Mouse (Mus musculus): ENCODE measurements around the gene Acap3.

Acap3 gene

DNA sequence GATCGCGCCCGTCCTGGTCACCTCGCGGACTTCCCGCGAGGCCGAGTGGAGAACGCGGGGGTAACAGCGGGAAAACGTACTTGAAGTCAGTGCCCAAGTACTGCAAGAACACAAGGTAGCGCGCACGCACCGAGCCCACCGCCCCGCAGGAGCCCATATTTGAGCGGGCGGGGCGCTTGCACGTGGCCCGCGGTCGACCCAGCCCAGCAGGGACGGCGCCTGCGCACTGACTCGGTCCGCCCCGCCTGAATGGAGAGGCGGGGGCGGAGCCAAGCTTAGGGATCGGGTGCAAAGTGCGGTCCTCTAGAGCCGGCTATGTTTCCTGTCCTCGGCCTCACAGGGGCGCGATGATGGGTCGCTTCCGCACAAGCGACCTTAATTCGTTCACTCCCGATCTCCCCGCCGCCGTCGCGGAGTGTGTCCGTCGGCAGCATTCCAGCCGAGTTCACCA is at the start of gene Acap3, which contains the start of gene Pusl1:
Acap3 (plus strand) TSS at position 272 of the 451 bp plus-strand sequence.
Pusl1 (minus strand) TSS at position 231 of the 451 bp plus-strand sequence.
- DNase-seq (ENCODE audit: low spot score) = peak; percentile 95

DNA sequence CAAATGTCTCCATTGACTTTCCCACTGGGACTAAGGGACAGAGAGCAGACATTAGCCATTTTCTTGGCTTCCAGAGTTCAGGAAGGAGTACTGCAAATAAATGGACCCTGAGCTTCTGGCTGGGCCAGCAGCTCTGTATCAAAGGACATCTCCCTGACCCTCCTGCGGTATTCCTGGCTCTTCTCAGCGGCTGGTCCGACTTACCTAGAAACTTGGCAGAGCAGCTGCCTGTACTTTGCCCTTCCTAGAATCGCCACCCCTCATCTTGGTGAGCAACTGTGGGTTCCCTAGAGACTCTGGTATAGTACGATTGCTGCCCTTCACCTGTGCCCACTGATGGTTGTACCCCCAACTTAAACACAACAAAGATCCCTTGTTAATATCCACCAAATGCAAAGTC is 48.4 kb upstream of the Acap3 start:
- DNase-seq (ENCODE audit: low spot score) = no peak

DNA sequence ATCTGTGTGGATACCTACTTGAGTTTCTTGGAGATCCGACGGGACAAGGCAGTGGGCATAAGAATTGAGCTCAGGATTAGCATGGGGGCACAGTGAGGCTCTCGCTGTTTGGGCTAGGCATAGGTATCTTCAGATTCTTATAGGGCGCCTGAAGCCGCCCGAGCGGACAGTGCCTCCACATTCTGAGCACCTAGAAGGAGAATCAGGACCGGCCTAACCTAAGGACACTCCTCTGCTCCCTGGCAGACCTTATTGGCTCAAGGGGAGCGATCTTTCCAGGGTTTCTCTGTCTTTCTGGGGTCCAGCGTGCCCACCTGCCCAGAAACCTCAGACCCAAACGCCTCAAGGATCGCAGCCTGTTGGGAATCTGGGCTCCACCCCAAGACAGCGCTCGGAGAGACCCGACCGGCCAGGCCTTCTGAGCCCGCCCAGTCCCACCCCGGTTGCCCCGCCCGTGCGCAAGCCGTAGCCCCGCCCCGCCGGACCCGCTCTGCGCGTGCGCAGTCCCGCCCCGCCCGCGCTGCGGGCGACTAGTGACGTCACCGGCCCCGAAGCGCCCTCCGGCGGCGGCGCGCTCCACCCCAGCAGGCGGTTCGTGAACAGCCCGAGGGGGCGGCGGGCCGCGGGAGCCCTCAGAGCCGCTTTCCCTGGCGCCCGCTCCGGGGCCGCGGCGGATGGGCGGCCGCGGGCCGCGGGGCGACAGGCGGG is 44.6 kb upstream of the Acap3 start, which contains the start of gene Dvl1:
Dvl1 (plus strand) TSS at position 532 of the 708 bp plus-strand sequence.
- DNase-seq (ENCODE audit: low spot score) = peak; percentile 91

DNA sequence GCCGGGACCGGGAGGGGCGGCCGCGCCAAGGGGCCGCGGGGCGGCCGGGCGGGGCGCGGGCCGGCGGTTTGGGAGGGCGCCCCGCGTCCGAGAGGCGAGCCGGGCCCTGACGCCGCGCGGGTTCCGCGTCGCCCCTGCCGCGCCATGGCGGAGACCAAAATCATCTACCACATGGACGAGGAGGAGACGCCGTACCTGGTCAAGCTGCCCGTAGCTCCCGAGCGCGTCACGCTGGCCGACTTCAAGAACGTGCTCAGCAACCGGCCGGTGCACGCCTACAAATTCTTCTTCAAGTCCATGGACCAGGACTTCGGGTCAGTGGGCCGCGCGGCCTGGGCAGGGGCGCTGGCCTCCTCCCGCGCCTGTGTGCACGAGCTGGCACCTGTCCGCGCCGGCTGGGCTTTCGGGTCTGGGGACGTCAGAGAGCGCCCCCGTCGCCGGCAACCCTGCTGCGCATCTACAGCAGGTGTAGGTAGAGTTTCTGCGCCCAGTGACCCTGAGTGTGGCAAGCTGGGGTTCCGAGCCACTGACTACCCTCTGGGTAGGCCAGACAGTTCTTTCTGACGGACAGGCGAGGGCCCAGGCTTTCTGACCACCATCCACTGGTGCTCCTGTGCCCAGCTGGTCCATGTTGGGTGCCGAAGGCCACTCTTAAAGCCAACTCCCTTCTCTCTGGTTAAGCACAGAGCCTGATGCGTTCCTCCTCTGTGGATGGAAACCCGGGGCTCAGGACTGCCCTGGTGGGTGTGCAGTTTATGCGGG is 43.9 kb upstream of the Acap3 start:
- DNase-seq (ENCODE audit: low spot score) = peak; percentile 16

DNA sequence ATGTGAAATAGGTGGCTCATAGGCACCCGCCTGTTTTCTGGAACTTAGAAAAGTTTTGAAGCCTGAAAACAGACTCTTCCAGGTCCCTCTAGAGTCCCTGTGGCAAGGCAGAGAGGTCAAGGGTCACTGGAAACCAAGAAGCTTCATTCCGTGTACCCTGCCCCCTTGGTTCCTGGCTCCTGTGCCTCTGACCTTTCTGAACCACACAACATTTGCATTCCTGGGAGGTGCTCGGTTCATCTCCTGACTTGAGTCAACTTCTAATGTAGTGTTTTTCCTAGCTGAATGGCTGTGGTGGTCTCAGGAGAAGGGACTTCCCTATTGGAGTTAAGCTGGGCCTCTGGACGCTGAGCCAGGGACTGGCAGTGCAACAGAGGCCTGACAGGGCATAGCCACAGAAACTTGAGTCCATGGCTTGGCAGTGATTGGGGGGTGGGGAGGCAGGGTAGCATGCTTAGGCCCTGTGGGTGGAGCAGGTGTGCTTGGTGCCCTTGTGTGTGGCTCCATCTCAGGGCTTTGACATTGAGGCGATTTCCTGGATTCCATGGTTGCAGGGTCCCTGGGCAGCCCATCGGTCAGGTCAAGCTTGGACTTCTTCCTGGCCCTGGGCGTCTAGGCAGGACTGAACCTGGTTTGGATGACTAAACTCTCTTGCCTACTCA is 43.1 kb upstream of the Acap3 start:
- no peak for DNase-seq (ENCODE audit: low spot score)

DNA sequence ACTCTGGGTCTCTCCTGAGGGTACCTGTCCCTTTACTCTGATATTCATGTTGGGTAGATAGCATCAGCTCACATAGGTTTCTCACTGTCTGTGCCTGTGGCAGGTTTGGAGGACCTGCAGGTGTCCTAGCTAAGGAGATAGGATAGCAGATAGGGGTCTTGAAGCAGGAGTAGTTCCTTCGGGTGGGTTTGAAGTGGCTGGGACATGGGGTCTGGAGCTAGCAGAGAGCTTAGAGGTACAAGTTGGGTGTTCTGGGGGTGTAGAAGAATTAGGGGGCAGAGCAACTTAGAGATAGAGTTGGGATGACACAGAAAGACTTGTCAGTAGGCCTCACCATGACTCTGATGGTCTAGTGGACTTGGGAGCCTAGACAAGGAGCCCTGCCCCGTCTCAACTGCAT is 42.2 kb upstream of the Acap3 start:
- no peak for DNase-seq (ENCODE audit: low spot score)

DNA sequence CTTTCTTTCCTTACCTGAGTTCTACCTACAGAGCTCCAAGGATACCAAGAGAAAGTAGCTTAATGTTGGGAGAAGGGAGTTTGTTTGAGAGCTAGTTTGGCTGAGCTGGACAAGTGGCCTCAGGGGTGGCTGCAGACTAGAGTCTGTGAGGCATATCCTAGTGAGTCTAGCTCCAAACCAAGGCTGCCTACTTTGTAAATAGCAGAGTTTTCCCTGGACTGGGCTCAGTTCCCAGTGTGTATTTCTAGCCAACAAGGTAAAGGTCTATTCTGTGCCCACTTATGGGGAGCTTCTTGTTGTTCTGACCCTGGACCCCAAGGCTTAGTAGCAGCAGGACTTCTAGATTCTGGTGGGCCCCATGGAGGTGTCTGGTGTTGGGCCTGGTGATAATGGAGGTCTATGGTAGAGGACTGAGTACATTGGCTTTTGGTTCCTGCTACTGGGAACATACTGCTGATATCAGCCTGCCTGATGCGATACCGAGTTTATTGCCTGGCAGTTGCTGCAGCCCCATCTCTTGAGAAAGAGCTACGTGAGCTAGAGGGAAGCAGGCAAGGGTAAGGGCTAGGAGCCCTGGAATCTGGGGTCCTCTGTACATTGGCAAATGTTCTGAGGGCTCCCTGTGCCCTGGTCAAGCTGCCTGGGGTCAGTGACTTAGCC is 41.7 kb upstream of the Acap3 start:
- DNase-seq (ENCODE audit: low spot score) = no peak

DNA sequence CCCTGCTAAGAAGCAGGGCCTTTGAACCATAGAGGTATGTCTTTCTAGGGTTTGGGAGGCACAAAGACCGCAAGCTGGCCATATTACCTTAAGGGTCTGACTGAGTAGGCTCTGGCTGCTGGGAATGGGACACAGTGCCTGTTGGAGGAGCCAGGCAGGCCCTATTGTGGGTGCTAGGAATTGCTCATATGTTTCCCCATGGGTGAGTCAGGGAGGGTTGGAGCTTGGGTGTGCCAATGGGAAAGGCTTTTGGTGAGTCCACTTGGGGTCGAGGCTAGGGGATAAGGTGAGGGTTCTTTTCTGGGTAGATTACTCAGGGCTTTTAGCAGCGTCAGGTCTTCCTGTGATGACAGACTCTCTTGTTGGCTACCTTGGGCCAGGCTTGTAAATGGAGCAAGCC is 40.3 kb upstream of the Acap3 start:
- no peak for DNase-seq (ENCODE audit: low spot score)

DNA sequence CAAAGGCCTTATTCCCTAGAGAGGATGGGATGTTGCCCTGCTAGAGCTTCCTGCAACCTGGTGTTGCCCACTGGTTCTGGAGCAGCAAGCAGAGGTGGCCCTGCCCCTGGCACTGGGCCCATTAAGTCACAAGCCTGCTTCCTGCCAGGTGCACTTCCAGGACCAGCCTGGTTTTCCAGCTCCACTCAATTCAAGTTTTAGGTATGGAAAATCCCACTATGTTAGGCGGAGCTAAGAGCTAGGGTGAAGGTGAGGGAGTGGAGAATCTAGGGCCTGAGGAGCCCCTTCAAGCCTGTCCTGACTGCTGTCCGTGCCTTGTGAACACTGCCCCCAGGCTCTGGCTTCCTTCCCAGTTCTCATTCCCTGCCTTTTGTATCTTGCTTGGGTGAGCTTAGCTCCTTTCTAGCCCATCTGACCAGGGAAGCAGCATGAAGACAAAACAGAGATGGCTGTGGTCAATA is 39.6 kb upstream of the Acap3 start:
- peak; percentile 29 for DNase-seq (ENCODE audit: low spot score)

DNA sequence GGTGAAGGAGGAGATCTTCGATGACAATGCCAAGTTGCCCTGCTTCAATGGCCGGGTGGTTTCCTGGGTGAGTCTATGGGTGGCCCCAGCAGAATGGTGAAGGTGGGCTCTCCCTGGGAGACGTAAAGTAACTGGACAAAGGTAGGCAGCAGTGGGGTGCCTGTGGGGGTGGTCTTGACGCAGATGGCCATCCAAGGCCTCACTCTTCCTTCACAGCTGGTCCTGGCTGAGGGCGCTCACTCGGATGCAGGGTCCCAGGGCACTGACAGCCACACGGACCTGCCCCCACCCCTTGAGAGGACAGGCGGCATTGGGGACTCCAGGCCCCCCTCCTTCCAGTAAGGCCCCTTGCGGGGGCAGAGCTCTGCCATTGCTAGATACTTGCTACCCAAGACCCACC is 38.2 kb upstream of the Acap3 start:
- no peak for DNase-seq (ENCODE audit: low spot score)

DNA sequence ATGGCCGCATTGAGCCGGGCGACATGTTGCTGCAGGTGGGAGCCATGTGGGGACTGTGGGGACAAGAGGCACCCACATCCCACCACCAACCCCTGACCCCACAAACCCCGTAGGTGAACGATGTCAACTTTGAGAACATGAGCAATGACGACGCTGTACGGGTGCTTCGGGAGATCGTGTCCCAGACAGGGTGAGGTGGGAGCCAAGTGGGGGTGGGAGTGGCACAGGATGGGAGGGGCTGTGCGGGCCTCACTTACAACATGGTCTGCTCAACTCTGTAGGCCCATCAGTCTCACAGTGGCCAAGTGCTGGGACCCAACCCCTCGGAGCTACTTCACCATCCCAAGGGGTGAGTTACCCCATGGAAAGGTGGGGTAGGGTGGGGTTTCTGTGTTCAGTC is 36.6 kb upstream of the Acap3 start:
- DNase-seq (ENCODE audit: low spot score) = no peak

DNA sequence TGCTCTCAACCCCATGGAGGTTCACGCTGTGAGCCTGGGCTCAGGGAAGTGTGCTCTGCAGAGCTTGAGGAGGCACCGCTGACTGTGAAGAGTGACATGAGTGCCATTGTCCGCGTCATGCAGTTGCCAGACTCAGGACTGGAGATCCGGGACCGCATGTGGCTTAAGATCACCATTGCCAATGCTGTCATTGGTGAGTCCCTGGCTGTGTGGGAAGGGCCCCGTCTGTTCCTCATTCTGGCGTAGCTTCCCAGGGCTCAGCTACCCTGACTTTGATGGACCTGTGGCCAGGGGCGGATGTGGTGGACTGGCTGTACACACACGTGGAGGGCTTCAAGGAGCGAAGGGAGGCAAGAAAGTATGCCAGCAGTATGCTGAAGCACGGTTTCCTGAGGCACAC is 35.6 kb upstream of the Acap3 start:
- no peak for DNase-seq (ENCODE audit: low spot score)

DNA sequence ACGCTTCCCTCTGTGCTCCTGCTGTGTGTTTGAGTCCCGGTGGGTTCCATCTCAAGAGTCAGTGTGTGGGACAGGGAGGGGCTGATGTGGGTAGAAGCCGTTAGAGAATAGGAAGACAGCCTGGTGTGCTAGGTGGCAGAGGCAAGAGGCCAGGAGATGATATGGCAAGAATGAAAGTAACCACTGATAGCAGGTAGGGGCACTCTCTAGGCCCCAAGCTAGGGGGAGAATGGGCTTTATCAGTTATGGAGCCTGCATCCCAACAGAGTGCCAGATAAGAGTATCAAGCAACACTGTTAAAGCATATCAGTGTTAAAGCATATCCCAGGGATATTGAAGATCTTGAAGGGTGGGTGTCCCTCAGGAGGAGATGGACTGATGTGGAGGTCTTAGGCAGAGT is 34.7 kb upstream of the Acap3 start:
- no peak for DNase-seq (ENCODE audit: low spot score)

DNA sequence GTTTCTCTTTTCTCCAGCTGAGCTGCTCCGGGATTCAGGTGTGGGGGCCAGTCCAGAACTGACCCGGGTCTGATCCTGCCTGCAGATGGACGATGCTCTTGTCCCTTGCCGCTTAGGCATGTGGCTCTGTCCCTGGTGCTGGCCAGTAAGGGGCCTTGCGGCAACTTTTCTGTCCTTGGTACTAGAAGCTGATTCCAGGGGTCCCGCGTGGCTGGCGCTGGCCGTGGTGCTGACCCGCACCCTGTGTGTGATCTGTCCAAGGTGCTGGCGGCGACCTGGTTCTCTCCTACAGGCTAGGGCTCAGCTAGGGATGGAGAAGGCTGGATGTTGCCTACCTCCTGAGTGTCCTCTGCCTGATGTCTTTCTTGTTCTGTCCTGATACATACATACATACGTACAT is 32.3 kb upstream of the Acap3 start:
- no peak for DNase-seq (ENCODE audit: low spot score)

DNA sequence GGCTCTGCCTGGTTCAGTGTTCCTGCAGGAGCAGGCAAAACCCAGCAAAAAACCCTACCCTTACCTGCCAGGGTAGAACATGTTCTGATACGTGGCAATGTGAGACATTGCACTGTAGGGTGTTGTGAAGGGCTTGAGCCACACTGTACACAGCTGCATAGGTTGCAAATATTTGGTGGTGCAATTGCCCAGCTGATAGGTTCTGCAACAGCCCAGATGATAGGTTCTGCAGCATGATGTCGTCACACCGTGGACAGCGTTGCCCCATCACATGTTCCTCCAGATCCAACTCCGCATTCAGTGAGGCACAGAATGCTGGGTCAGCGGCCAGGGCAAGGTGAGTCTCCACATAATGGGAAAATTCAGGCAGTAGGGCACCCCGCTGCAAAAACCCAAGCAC is 29.8 kb upstream of the Acap3 start:
- no peak for DNase-seq (ENCODE audit: low spot score)

DNA sequence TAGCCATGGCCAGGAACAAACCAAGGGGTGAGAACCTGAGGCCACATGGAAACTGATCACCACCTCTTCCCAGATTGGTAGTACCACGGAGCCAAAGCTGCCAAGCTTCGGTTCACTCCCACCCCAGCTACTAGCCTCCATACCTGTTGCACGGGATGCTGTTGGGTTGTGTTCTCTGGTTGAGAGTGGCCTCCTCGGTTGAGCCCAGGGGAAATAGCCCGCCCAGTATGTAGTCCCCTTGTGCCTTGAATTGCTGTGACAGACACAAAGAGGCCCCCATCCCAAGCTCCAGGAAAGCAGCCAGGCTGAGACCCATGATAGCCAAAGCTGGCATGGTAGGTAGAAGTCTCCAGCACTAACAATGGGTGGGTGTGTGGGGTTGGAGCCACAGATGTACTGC is 28.6 kb upstream of the Acap3 start, which contains the start of gene Tas1r3:
Tas1r3 (minus strand) TSS at position 362 of the 400 bp plus-strand sequence.
- no peak for DNase-seq (ENCODE audit: low spot score)

DNA sequence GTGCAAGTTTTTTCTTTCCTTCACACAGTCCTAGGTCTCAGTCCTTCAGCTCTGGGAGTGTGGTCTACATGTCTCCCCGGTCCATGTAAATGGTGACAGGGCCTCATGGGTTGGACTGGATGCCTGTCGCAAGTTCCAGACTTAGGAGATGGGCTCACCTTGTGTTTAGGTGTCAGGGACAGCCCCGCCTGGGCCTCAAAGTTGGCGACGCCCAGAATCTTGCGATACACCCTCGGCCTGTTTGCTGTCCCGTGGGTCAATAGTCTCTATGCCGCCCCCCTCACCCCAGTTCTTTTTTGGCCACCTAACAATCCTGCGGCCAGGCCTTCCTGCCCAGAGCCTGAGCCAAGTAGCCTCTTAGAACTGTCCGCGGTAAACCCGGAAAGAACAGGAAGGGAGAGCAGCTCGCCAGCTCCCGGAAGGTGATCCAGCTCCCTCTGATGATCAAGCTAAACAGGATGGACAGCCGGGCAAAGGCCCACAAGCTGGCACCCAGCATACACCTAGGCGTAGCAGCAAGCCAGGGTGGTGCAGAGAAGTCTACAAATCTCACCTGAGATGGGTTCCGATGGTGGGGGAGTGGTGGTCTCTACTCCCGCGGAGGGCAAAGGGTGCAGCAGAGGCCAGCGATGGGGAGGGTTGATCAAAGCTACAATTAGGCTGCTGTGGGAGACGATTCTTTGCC is 22.9 kb upstream of the Acap3 start:
- no peak for DNase-seq (ENCODE audit: low spot score)

DNA sequence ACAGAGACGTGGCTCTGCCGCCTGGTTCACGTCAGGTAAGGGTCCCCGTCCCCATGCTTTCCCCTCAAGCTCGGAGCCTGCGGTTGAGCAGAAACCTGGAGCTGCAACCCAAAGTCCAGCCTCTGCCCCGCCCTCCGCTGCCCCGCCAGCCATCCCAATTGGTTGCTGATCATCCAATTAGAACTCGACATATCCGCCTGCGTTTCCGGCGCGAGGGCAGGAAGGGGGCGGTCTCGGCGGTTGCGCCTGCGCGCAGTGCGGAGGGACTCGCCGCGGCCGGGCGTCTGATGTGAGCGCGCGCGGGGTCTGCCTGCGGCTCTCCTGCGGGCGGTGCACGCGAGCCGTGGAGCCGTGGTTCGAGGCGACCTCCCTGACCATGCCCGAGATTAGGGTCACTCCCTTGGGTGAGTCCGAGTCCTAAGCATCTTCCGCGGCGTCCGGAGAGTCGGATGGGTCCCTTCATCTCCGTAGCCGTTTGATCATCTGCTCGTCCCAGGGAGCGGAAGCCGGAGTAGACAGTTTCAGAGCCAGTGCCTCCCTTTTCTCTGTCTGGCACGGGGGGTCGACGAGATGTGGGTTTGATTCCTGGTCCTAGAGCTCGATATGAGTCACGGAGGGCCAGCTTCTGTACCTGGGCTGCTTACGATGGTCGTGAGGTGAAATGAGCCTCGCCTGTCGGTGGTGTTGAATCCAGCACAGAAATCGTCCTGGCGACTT is 22.1 kb upstream of the Acap3 start, which contains the start of the genes Cptp and Ints11:
Cptp (minus strand) TSS at position 124 of the 717 bp plus-strand sequence.
Ints11 (plus strand) TSS at position 230 of the 717 bp plus-strand sequence.
- peak; percentile 97 for DNase-seq (ENCODE audit: low spot score)

DNA sequence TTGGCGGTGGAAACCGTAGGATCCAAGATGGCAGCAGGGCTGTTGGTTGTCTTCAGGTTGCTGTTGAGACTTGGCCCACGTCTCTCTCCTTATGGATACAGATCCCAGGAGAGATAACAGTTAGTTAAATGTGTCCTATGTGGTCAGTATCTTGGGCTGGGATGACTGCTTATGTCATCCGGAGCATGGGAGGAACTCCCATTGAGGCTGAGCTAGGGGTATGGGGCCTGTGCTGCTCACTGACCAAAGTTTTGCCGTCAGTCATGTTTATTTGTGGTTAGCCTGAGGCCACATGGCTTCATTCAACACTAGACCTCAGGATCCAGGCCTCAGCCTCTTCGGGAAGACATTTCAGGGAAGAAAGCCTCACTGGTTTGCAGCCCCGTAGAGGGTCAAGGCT is 20.2 kb upstream of the Acap3 start:
- DNase-seq (ENCODE audit: low spot score) = no peak

DNA sequence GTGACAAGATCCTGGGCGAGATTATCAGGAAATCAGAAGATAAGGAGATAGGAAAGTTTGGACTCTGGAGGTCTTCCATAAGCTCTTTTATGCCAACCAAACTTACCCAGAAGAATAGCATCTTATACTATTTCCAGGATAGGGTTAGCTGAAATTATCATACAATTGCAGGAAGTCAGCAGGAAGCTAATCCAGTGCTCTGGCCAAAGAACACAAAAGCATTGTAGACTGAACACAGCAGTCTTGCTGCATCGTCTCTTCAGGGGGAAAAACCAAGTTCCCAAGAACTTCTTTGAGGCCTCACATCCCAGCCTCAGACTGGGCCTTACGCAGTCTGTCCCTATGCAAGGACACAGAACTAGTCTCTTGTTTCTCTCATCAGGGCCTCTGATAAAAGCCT is 8.0 kb upstream of the Acap3 start:
- no peak for DNase-seq (ENCODE audit: low spot score)

DNA sequence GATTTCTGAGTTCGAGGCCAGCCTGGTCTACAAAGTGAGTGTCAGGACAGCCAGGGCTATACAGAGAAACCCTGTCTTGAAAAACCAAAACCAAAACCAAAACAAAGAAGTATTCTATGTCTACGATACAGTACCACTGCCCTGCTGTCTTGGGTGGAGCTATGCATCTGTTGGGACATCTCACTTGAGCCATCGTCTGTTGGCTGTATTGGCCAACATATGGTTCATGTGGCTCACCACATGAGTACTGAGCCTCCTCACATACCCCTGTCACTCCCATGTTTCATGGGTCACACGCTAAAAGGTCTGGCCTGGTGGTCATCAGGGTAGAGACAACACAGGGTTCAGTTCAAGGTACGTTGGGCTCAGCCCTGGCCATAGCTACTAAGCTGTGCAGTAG is 5.3 kb upstream of the Acap3 start:
- no peak for DNase-seq (ENCODE audit: low spot score)
